ENCODE assay signal across 8 mouse cellular contexts in genomic region chr2:75224443-75224842, GRCm38 (mm10).
DNase-seq lines count a peak whose midpoint lies in the region; ATAC-seq and TF ChIP-seq lines count a peak whose summit lies in the region.

No protein-coding gene starts in this region.

- H3K27me3 ChIP-seq in forebrain, embryonic 14.5 days (replicated peaks; ENCODE audit: control insufficient read depth, insufficient read depth, low read length): no peaks in the 10 kb centered on the region
- H3K27me3 ChIP-seq in forebrain, embryonic 13.5 days: no peaks in the 10 kb centered on the region
- H3K27me3 ChIP-seq in stomach, postnatal 0 days (ENCODE audit: control insufficient read depth, insufficient read depth, low read length): no peaks in the 10 kb centered on the region

- no peak overlapping the region for H3K4me3 ChIP-seq in forebrain, embryonic 14.5 days (ENCODE audit: low read depth, low read length)
- no peak overlapping the region for H3K4me3 ChIP-seq in forebrain, embryonic 13.5 days
- no peak overlapping the region for H3K4me3 ChIP-seq in stomach, postnatal 0 days (ENCODE audit: low read depth, low read length)

- no peak overlapping the region for H3K9ac ChIP-seq in forebrain, embryonic 14.5 days (ENCODE audit: low read length)
- H3K9ac ChIP-seq in forebrain, embryonic 13.5 days: no peak overlapping the region
- no peak overlapping the region for H3K9ac ChIP-seq in stomach, postnatal 0 days (ENCODE audit: low read length)

- peak; percentile 65 for DNase-seq in forebrain, embryonic 14.5 days (ENCODE audit: low spot score)
- peak; percentile 8 for DNase-seq in urinary bladder, postnatal 25 days (ENCODE audit: low spot score)
- DNase-seq in urinary bladder, adult 2 months (ENCODE audit: low spot score): no peak
- DNase-seq in heart, postnatal 10 days: peak; percentile 84 to 85
- DNase-seq in layer of hippocampus, adult 9-11 months: peak; percentile 16
- DNase-seq in retina, postnatal 1 day: no peak
- DNase-seq in stomach, postnatal 0 days (ENCODE audit: low spot score): no peak

- TF ChIP-seq CTCF in stomach, postnatal 0 days (IDR thresholded peaks at IDR 0.05; ENCODE audit: low read depth): no peak

- peaks cover 9% of the 10 kb centered on the region for H3K4me1 ChIP-seq in forebrain, embryonic 14.5 days (ENCODE audit: control insufficient read depth, insufficient read depth, low read length)
- peaks cover 10% of the 10 kb centered on the region for H3K4me1 ChIP-seq in forebrain, embryonic 13.5 days
- no peaks in the 10 kb centered on the region for H3K4me1 ChIP-seq in stomach, postnatal 0 days (replicated peaks; ENCODE audit: control insufficient read depth, insufficient read depth)

- peak; percentile 57; the same call in 1 of the 2 replicates for ATAC-seq in forebrain, embryonic 14.5 days
- no peak; the same call in 1 of the 2 replicates for ATAC-seq in forebrain, embryonic 13.5 days
- no peak for ATAC-seq in stomach, postnatal 0 days (ENCODE audit: low FRiP score, low TSS enrichment)

- TF ChIP-seq EP300 in stomach, postnatal 0 days (optimal IDR thresholded peaks at IDR 0.05): no peak

- intact Hi-C loops in heart, postnatal 10 days (cut with DNase I): no loop called here

- no peaks in the 10 kb centered on the region for H3K36me3 ChIP-seq in forebrain, embryonic 14.5 days (ENCODE audit: control insufficient read depth, insufficient read depth, low read length)
- no peaks in the 10 kb centered on the region for H3K36me3 ChIP-seq in forebrain, embryonic 13.5 days (ENCODE audit: poor library complexity, severe bottlenecking)
- no peaks in the 10 kb centered on the region for H3K36me3 ChIP-seq in stomach, postnatal 0 days (ENCODE audit: control insufficient read depth, insufficient read depth, low read length)

- no peak overlapping the region for H3K27ac ChIP-seq in forebrain, embryonic 14.5 days (ENCODE audit: low read depth, low read length)
- H3K27ac ChIP-seq in forebrain, embryonic 13.5 days: no peak overlapping the region
- H3K27ac ChIP-seq in stomach, postnatal 0 days (replicated peaks): no peak overlapping the region

- 54% methylated on average over 5 of the region's 5 CpGs for WGBS in forebrain, embryonic 14.5 days
- 70% methylated on average over 5 of the region's 5 CpGs for WGBS in forebrain, embryonic 13.5 days
- WGBS in stomach, postnatal 0 days: 36% methylated on average over 5 of the region's 5 CpGs

- H3K9me3 ChIP-seq in forebrain, embryonic 14.5 days (replicated peaks; ENCODE audit: control insufficient read depth, low read length): no peaks in the 10 kb centered on the region
- H3K9me3 ChIP-seq in forebrain, embryonic 13.5 days (replicated peaks): no peaks in the 10 kb centered on the region
- no peaks in the 10 kb centered on the region for H3K9me3 ChIP-seq in stomach, postnatal 0 days (ENCODE audit: control insufficient read depth, low read length)

- H3K4me2 ChIP-seq in forebrain, embryonic 14.5 days (ENCODE audit: low read length): no peak overlapping the region
- H3K4me2 ChIP-seq in forebrain, embryonic 13.5 days: no peak overlapping the region
- H3K4me2 ChIP-seq in stomach, postnatal 0 days (replicated peaks; ENCODE audit: low read depth): no peak overlapping the region

Comparison
In these comparisons a context has a peak if more than half of its experiments do, and no peak if none do; other contexts are left out.
1. DNase-seq: peak in forebrain, embryonic 14.5 days (single experiment), urinary bladder, postnatal 25 days (single experiment), heart, postnatal 10 days (2 of 2) and layer of hippocampus, adult 9-11 months (single experiment); none in urinary bladder, adult 2 months (single experiment), retina, postnatal 1 day (single experiment) and stomach, postnatal 0 days (single experiment).